Mouse (Mus musculus): Measurements from ENCODE around the gene Ier5. TPM values are rescaled to one million over a fixed set of nuclear protein-coding genes. Genes with fewer than 3 reads are reported as not detected.
A peak's percentile ranks its signal among the peaks of the same experiment; 100 is the strongest.

Gene Ier5
- total RNA-seq, 2 experiments from 2014 or later, result 4.6 to 6.4 TPM

DNA sequence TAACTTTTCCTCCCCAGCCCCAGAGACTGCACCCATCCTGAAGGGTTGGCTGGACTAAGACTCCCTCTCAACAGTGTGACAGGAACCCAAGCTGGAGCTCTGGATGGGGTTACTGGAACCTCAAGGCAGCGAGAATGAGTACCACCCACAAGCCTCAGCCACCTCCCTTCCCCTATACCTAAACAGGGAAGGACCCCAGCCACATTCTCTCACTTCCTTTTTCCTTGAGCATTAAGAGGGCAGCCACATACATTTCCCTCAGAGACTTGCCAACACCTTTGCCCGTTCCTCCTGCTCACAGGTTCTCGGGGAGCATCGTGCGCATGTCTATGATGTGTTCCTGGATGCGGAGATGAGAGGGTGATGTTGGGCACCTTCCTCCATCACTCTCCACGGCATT is 37.4 kb downstream of the Ier5 start:
- intact Hi-C loops (cut with DNase I; ENCODE audit: low total_unique reads), result no loop called here
- DNase-seq, result no peak

DNA sequence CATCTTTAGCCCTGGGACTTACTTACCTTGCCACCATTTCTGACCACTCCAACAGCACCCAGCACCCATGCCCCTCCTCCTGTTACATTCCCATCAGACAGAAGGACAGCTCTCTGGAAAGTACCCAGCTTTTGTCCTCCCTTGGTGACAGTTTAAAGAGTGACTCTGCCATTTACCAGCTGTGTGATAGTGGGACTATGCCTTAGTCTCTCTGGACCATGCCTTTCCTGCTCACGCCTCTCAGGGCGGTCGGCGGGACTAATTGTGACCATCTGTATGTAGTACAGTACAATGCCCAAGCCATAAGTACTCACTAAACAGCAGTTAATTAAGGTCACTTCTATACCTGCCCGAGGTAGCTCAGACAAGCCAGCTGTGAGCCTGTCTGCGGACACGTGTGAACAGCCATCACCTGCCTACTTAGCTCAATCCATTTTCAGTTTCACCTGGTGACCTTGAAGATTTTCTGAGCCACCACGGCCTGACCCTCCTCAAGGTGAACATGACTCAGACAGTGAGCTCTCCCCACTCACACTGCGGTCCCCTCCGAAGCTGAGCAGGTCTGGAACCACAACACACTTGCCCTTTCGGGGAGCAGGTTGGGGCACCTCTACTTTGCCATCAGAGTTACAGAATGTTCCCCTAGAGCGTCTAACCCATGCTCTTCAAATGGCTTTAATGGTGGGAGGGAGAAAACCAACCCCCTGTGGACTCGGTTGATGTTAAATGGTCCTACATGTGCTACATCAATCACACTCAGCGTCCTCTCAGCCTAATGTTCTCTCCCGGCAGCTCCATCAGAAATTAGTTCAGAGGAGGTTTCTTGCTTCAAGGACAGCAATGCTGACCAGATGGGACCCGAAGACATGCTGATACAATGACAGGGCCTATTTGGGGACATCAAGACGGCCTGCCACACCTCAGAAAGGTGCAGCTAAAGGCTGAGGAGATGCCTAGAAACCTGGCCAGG is 38.3 kb downstream of the Ier5 start:
- no peak for DNase-seq
- intact Hi-C loops (cut with DNase I; ENCODE audit: low total_unique reads), result no loop called here

DNA sequence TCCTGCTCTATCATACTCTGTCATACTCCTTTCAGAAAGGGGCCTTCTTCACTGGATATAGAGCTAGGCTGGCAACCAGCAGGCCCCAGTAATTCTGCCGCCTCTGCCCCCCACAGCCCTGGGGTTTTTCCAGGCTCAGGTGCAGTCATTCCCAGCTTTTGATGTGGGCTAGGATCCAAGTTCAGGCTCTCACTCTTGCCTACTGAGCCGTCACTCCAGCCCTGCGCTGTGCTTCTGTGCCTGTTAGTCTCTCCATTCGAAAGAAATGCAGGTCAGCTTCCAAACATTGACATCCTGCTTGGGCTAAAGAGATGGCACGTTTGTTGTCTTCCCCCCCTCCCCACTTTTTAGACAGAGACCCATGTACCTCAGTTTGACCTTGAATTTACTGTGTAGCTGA is 39.2 kb downstream of the Ier5 start:
- intact Hi-C loops (cut with DNase I; ENCODE audit: low total_unique reads), result no loop called here
- DNase-seq, result no peak

DNA sequence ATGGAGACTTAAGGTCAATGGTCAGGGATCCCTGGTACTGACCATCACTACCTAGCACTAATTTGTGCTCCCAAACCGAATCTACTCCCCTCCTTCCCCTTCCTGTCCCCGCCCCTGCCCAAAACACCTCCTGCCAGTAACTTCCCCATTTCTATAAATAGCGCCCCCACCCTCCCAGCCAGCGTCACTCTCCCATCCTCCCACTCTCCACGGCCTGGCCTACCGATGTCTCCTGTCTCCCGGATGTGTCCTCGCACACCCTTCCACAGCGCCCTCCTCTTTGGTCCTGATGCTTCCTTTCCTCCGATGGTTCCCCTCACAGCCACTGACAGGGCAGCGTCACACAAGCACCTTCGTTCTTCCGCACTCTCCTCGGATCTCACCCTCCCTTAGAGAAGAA is 39.9 kb downstream of the Ier5 start:
- DNase-seq, result peak; percentile 50
- intact Hi-C loops (cut with DNase I; ENCODE audit: low total_unique reads), result no loop called here

DNA sequence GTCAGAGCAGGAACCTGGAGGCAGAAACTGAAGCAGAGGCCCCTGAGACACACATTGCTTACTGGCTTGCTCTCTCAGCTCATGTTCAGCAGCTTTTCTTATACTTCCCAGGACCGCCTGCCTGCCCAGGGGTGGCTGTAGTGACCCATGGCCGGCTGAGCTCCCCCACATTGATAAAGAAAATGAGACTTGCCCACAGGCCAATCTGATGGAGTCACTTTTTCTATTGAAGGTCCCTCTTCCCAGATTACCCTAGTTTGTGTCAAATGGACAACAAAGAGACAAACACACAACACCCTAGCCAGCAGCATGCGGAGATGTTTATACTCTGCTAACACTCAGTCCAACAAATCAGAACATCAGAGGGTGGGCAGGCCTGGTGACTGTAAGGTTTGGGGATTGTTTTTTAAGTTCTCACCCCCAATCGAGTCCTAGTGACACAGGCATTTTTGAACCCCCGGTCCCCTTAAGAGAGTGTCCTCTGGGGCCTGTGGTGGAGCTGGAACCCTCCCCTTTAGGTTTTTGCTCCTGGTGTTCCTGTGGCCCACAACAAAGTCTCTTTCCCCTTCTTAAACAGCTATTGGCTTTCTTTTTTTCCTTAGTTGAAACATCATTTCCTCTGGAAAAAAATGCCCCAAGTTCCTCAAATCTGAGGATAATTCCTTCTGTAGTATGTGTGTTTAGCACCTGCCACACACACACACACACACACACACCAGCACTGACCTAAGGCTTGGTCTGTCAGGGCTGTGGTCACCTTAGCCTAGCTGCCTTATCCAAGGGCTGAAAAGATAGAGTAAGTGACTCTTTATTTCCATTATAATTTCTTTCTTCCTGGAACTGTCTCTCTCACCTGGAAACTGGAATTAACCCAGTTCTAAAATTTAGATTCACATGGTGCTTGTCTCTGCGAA is 41.1 kb downstream of the Ier5 start:
- intact Hi-C loops (cut with DNase I; ENCODE audit: low total_unique reads), result no loop called here

DNA sequence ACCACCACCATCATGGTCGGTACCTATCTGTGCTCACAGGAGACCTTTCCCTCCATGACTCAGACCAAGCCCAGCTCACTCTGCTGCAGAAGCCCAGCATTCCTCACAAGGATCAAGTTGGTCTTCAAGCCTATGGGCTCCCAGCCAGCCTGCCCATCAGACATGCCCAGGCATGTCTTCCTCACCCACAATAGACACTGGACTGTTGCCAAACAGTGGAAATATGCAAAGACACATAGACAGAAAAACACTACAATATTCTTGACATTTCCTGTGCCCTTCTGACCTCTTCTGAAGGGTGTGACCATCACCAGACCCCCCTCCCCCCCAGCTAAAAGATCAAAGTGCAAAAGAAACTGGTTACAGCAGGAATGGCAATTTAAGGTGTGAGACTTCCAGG is 43.3 kb downstream of the Ier5 start:
- intact Hi-C loops (cut with DNase I; ENCODE audit: low total_unique reads), result no loop called here

More for the DNA sequence above, 41.1 kb downstream of the Ier5 start:
- no peak for DNase-seq

DNA sequence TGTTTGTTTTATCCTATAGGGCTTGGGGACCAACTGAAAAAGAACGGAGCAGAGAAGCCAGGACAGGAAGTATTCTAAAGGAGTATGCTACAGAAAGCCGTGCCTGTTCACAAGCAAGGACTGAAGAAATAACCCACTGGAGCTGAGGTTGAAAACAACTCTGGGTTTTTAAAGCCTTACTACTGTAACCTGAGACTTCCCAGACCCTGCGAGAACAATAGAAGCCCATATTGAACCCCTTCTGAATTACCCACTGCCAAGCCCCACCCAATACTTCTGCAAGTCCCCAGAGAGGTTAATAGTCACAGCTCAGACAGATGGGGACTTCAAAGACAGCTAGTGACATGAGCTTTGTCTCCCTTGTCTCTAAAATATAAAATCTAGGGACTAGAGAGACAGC is 44.4 kb downstream of the Ier5 start:
- intact Hi-C loops (cut with DNase I; ENCODE audit: low total_unique reads), result no loop called here
- DNase-seq, result no peak

More for the DNA sequence above, 43.3 kb downstream of the Ier5 start:
- no peak for DNase-seq

DNA sequence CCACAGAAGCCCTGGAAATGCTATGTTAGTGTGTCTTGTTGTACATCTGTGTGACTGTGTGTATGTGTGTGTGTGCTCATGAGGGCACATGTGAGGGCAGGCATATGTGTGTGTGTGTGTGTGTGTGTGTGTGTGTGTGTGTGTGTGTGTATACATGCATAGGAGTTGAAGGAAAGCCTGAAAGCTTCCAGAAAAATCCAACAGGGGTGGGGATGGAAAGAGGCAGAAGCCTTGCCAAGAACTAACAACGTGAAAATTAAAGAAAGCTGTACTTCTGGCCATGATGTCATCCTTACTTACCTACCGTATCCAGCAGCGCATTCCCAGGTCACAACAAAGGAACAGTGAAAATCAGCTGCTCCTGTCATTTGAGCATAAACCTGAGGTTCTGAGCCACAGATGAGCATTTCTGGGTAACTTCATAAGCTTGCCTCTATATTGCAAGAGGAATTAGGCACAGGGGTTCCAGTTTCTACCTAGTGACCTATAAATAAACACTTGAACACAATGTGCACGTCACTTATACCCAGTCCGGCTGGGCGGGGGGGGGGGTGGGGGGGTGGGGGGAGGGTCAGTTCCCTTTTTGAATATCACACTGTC is 45.0 kb downstream of the Ier5 start:
- intact Hi-C loops (cut with DNase I; ENCODE audit: low total_unique reads), result no loop called here
- no peak for DNase-seq

DNA sequence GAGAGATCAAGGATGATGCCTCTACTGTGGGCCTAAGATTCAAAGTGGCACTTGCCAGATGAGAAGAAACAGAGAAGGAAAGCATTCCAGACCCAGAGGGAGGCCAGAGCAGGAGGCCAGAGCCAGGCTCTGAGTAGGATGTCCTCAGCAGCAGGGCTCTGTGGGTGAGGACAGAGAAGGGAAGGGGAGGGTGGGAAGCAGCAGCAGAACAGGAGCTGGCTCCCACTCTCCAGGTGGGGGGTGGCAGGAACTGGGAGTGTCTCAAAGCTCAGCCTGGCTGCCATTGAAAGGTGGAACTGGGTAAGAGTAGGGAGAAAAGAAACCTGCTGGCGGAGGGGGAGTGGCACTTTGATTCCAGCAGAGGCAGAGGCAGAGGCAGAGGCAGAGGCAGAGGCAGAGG is 46.1 kb downstream of the Ier5 start:
- intact Hi-C loops (cut with DNase I; ENCODE audit: low total_unique reads), result no loop called here
- DNase-seq, result no peak

DNA sequence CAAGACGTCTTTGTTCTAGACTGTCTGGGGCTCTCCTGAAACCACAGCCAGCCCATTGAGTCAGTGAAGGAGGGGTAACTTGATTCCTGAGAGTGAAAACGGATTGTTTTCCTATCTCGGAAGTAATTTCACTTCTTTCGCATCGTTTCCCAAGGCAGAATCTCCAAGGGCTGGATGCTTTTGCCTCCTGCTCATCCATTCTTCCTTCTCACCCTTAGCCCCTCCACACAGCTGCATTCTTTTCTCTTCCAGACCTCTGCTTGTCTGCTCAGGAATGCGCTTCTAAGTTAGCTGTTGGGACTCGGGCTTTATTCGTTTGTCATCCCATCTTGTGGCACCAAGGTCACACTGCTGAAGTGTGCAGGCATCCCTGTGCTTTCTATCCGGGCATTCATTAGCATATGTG is 46.7 kb downstream of the Ier5 start:
- intact Hi-C loops (cut with DNase I; ENCODE audit: low total_unique reads), result no loop called here
- no peak for DNase-seq

DNA sequence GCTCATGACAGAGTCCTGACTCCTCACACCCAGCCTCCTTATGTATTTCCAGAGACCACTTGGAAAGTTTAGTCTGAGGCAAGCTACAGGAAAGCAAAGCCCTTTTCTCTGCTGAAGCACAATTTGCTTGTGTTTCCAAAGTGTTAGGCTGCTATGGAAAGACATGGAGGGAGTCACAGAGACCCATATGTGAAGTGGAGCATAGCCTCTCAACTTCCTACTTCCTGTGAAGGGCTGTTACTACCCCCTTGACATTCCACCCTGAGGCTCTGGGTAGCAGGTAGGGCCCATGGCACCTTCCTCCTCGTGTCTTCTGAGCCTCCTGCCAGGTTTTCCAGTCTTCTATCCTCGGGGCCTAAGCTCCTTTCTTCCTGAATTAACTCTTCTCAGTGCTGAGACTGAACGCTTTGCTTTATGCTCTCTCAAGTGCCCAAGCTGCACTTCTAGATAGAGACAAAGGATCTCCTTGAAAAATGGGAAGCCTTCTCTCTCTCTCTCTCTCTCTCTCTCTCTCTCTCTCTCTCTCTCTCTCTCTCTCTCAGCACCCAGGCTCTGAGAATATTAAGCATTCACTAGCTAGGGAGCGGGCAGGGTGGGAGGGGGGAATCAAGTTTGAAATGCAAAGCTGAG is 47.2 kb downstream of the Ier5 start:
- DNase-seq, result no peak
- intact Hi-C loops (cut with DNase I; ENCODE audit: low total_unique reads), result no loop called here

DNA sequence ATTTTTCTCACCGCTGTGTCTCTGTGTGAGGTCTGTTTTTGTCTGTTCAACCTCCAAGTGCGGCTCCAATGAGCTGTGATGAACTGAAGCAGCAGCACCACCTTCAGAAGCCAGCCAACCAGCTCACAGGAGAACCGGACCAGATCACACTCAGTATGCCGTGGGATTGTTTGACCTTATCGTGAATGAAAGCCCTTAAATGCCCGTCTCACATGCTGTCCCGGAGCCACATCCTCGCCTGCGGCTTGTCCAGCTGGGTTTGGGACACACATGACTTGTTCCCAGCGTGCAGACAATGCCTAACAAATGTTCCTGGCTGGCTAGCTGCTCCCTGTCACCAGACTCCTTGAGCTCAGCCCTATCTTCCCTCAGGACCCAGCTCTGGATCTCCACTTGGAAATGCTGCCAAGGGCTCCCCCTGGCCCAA is 47.7 kb downstream of the Ier5 start:
- intact Hi-C loops (cut with DNase I; ENCODE audit: low total_unique reads), result no loop called here
- peak; percentile 44 for DNase-seq

DNA sequence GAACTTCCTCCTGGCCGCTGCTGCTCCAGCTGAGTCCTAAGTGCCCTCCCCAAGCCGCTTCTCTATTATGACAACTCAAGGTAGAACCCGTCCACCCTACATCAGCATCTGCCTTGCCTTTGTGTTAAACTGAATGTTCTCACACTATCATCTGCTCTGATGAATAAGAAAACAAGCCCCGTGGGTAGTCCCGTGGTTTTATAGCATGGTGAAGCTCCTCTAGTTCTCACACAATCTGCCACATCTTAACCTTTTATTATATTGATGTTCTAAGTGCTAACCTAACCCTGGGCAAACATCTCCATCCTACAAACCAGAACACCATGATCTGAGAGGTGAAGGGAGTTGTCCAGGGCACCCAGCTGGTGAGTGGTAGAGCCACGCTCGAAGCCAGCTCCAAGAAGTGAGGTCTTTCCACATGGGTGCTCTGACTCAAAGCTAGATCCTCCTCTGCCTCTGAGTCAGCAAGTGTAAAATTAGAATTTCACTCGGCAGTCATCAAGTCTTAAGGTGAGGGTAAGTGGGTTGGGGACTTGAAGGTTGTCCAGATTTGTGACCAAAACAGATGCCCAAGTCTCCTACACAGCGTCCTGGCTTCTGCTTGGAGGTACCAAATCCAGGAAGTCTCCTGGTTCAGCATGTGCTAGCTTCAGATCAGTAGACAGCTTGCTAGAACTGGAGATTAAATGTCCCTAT is 48.4 kb downstream of the Ier5 start:
- DNase-seq, result no peak
- intact Hi-C loops (cut with DNase I; ENCODE audit: low total_unique reads), result no loop called here

DNA sequence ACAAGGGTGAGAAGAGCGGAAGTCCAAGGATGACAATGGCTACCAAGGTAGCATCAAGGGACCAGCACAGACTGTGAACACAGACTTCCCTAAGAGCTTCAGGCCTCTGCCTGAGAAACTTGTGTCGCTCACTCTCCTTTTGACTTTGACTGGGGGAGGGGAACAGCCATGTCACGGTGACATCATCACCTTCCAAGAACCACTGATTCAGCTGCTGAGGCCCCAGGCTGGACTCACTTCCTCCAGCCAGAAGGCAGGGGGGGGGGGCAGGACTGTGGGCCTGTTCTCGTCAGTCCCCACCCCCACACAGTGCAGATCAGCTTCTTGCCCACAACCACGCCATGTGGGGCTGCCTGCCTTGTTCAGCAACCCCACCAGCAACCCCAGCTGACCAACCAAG is 49.3 kb downstream of the Ier5 start:
- DNase-seq, result peak; percentile 56

DNA sequence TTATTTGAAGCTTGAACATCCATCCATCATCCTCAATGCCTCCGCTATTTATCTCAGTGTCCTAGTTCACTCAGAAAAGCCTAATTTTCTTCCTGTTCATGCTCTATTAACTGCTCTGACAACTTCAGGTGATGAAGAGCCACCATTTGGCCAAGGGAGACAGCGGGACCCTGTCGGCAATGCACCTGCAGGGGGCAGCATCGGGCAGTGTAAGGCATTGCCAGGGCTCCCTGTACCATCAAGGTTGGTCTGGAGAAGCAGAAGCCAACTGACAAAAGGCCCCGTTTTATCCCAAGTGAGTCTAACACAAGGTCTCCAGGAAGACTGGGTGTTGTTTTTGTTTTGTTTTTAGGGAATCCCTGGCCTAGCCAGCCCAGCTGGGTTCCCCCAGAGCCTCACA is 50.5 kb downstream of the Ier5 start:
- peak; percentile 90 for DNase-seq
- intact Hi-C loops (cut with DNase I; ENCODE audit: low total_unique reads), result loop anchor here (2.0 to 5.0 kb wide), 2 partner anchors 93 to 170 kb away; no protein-coding TSS in a partner anchor

More for the DNA sequence above, 49.3 kb downstream of the Ier5 start:
- intact Hi-C loops (cut with DNase I; ENCODE audit: low total_unique reads), result no loop called here
